Mouse (Mus musculus): Measurements from ENCODE around the gene Vps37c. TPM values are rescaled to one million over a fixed set of nuclear protein-coding genes. Genes with fewer than 3 reads are reported as not detected.

The Vps37c gene
- polyA plus RNA-seq, 1 experiment from 2014 or later: 29.0 TPM

DNA sequence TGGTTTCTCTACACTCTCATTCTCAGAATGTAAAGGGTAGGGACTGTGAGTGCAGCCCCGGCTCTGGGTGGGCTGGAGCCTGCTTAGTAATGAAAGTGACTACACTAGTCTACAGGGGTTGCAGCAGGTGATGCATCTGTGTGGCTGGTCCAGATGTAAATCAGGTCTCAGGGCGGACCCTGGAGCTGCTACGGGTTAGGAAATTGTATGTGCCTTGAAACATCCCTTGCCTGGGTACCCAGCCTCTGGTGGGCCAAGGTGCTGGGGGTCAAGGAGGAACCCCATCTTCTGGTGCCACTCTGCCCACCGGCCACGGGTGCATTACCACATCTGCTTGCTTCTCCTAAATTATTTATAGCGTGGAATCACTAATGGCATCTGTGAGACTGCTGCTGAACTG, 25.6 kb downstream of the Vps37c start:
- no peak overlapping the region for H3K9ac ChIP-seq
- ATAC-seq (ENCODE audit: insufficient number of reproducible peaks, low FRiP score): no peak
- no peaks in the 10 kb centered on the region for H3K9me3 ChIP-seq (replicated peaks)
- no peaks in the 10 kb centered on the region for H3K27me3 ChIP-seq (replicated peaks)
- H3K4me1 ChIP-seq (replicated peaks): peaks cover 25% of the 10 kb centered on the region
- whole genome bisulfite sequencing: 85% methylated on average over 6 of the region's 6 CpGs
- H3K36me3 ChIP-seq: peaks cover 39% of the 10 kb centered on the region
- no peak overlapping the region for H3K27ac ChIP-seq (ENCODE audit: poor library complexity, severe bottlenecking)
- H3K4me2 ChIP-seq: no peak overlapping the region
- no peak overlapping the region for H3K4me3 ChIP-seq

DNA sequence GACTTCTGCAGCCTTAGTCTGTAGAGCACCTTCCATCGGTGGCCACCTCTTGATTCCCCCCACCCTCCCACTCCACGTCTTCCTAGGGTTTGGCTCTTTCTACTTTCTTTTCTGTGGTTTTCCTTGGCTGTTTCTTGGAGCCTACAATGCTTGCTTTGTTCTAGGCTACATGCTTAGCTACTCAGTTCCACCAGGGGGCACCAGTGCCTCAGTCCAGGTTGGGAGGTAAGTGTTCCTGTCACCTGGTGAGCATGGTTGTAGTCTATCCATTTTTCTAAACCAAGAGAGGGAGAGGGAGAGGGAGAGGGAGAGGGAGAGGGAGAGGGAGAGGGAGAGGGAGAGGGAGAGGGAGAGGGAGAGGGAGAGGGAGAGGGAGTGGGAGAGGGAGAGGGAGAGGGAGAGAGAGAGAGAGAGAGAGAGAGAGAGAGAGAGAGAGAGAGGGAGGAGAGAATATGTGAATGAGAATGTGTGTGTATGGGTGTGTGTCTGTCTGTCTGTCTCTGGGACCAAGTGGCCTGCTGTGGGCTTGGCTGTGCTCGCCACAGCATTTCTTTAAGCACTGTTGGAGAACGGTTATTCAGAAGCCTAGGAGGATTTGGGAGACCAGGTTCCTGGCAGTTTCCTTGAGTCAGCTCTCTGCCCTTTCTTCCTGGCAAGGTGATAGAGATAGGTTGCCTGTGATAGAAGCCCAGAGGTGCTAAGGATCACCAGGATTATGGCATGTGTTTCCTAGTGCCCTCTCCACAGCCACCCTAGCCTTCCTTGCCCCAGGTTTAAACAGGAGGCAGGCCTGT, 26.3 kb downstream of the Vps37c start:
- Histone ChIP-seq H3K9ac (no peak overlapping the region), H3K4me1 (replicated peaks) (peaks cover 22% of the 10 kb centered on the region), H3K27ac (ENCODE audit: poor library complexity, severe bottlenecking) (no peak overlapping the region), H3K4me2 (no peak overlapping the region), H3K36me3 (peaks cover 39% of the 10 kb centered on the region), H3K4me3 (no peak overlapping the region), H3K9me3 (replicated peaks) (no peaks in the 10 kb centered on the region), H3K27me3 (replicated peaks) (no peaks in the 10 kb centered on the region)
- WGBS: 37% methylated on average over 4 of the region's 4 CpGs
- ATAC-seq (ENCODE audit: insufficient number of reproducible peaks, low FRiP score): no peak

DNA sequence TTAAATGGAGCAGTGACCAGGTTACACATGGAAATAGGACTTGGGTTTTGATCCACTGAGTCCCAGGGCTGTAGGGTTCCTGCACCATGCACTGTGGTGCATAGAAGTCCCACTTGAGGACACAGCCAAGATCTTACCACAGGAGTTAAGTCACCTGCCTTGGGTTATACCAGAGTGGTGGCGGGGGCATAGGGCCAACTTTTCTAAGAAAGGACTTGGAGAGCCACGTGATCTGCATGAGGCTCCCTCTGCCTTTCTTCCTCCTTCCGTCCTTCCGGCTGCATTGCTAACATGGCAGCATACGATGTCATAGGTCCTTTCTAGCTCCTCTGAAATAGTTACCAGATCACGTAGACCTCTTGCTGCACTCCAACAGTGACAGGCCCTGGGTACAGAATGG, 26.9 kb downstream of the Vps37c start:
- H3K4me2 ChIP-seq: no peak overlapping the region
- H3K4me1 ChIP-seq (replicated peaks): peaks cover 23% of the 10 kb centered on the region
- 91% methylated on average over 6 of the region's 6 CpGs for WGBS
- H3K9ac ChIP-seq: no peak overlapping the region
- no peak for ATAC-seq (ENCODE audit: insufficient number of reproducible peaks, low FRiP score)
- no peaks in the 10 kb centered on the region for H3K9me3 ChIP-seq (replicated peaks)
- H3K27ac ChIP-seq (ENCODE audit: poor library complexity, severe bottlenecking): no peak overlapping the region
- peaks cover 39% of the 10 kb centered on the region for H3K36me3 ChIP-seq
- no peak overlapping the region for H3K4me3 ChIP-seq
- no peaks in the 10 kb centered on the region for H3K27me3 ChIP-seq (replicated peaks)

DNA sequence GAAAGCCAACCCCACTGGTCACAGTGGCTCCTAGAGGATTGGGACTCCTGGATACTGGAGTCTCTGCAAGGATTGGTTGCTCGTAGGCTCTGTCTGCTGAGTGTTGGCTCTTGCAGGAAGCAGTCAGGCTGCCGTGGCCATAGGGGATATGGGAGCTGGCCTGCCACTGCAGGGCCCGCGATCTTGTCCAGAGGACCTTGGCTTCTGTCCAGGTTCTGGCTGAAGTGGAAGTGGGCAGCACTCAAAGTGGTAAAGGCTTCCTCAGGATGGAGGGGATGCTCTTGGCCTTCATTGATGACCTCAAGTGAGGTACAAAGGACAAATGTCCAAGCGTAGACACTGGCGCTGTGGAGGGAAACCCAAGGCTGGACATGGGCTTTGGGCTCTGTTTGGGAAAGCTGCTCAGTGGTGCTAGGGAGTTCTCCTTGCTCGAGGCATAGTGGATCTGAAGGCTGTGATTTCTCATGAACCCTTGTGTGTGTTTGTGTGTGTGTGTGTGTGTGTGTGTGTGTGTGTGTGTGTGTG, 29.8 kb downstream of the Vps37c start:
- H3K36me3 ChIP-seq: peaks cover 11% of the 10 kb centered on the region
- H3K27ac ChIP-seq (ENCODE audit: poor library complexity, severe bottlenecking): no peak overlapping the region
- no peak for ATAC-seq (ENCODE audit: insufficient number of reproducible peaks, low FRiP score)
- H3K4me2 ChIP-seq: no peak overlapping the region
- no peak overlapping the region for H3K9ac ChIP-seq
- H3K4me1 ChIP-seq (replicated peaks): peaks cover 33% of the 10 kb centered on the region
- 46% methylated on average over 7 of the region's 7 CpGs for WGBS
- H3K9me3 ChIP-seq (replicated peaks): no peaks in the 10 kb centered on the region
- H3K4me3 ChIP-seq: no peak overlapping the region
- H3K27me3 ChIP-seq (replicated peaks): no peaks in the 10 kb centered on the region

DNA sequence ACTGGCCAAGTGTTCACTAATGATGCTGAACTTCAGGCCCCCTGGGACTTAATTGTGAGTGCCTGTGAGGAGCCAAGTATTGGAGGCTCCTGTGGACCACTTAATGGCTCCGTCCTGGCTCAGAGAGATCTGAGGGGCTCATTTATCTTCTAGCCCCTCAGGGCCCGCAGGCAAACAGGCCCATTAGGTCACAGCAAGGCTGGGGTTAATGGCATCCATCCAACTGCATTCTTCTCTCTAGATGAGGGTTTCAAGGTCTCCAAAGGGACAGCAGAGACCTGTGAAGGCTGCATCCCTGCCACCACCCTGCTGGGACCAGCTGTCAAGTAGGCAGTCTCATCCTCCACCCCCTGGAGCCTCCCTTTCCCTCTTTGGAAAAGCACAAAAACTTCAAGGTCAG, 31.2 kb downstream of the Vps37c start:
- Histone ChIP-seq H3K9me3 (replicated peaks) (no peaks in the 10 kb centered on the region), H3K4me1 (replicated peaks) (peaks cover 36% of the 10 kb centered on the region), H3K36me3 (no peaks in the 10 kb centered on the region), H3K9ac (peak overlapping the region; percentile 1; the same call in 1 of the 2 replicates), H3K4me3 (no peak overlapping the region), H3K27me3 (replicated peaks) (no peaks in the 10 kb centered on the region), H3K27ac (ENCODE audit: poor library complexity, severe bottlenecking) (no peak overlapping the region; the same call in 1 of the 2 replicates), H3K4me2 (peak overlapping the region; percentile 10; the same call in 1 of the 2 replicates)
- WGBS: 30% methylated on average over 2 of the region's 2 CpGs
- ATAC-seq (ENCODE audit: insufficient number of reproducible peaks, low FRiP score): no peak

DNA sequence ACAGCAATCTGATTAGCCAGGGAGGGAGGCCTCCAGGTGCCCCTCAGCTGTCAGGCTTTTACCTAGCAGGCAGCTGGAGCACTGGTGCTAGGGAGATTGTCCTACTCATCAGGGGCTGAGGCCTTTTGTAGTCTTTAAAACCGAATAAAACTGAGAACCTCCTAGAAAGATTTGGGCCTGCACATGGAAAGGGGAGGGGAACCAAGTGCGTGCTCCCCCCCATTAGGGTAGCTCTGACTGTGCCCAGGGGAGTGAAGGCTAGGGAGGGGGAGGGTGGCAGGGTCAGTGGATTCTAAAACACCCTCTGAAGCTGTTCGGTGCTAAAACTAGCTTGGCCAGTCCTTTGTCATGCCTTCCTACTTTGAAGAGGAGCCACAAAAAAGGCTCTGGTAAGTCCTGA, 32.0 kb downstream of the Vps37c start:
- WGBS: 34% methylated on average over 3 of the region's 3 CpGs

DNA sequence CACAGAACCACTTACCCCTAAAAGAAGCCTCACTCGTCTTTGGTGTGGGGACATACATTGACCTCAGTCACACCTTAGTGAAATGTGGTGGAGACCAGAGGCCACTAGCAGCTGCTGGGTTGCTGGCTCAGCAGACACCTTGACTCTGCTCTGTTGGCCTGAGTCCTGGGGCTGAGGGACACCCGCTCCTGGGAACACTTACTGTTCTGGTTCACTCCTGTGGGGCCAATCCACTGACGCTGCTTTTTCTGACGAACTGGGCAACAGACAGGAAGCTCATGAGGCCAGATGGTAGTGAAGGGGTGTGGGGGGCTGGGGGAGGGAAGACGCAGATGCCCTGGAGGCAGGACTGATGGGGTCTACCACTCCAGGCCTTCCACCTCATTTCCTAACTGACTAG, 32.5 kb downstream of the Vps37c start:
- WGBS: 53% methylated on average over 5 of the region's 5 CpGs
- H3K4me1 ChIP-seq (replicated peaks): peaks cover 36% of the 10 kb centered on the region

More for the DNA sequence above, 32.0 kb downstream of the Vps37c start:
- H3K27me3 ChIP-seq (replicated peaks): no peaks in the 10 kb centered on the region
- no peak overlapping the region for H3K27ac ChIP-seq (ENCODE audit: poor library complexity, severe bottlenecking)
- no peak overlapping the region for H3K4me3 ChIP-seq
- ATAC-seq (ENCODE audit: insufficient number of reproducible peaks, low FRiP score): no peak; the same call in 1 of the 2 replicates
- no peaks in the 10 kb centered on the region for H3K36me3 ChIP-seq
- H3K9ac ChIP-seq: peak overlapping the region; percentile 1; the same call in 1 of the 2 replicates
- H3K4me2 ChIP-seq: 0 out of 2 replicates have a peak overlapping the region, but pooled peaks have one; percentile 10
- peaks cover 36% of the 10 kb centered on the region for H3K4me1 ChIP-seq (replicated peaks)
- no peaks in the 10 kb centered on the region for H3K9me3 ChIP-seq (replicated peaks)

DNA sequence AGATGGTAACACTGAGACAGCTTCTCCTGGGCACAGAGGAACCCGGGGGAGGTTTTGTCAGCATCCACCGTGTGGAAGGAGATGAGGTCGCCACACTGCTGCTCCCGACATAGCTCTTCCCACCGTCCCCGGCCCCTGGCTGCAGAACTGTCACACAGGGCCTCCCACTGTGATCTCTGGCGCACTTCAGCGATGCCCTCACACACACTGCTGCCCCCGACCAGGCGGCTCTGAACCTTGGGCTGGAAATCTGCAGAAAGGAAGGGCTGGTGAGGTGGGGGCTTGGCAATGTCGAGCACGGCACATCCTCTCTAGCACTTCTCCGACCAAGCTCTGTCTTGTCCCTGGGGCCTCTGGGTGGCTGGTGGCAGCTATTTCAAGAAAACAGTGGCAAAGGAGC, 34.5 kb downstream of the Vps37c start:
- Histone ChIP-seq H3K9ac (0 out of 2 replicates have a peak overlapping the region, but pooled peaks have one; percentile 0), H3K4me2 (peak overlapping the region; percentile 11; the same call in 1 of the 2 replicates), H3K9me3 (replicated peaks) (no peaks in the 10 kb centered on the region), H3K36me3 (no peaks in the 10 kb centered on the region), H3K27me3 (replicated peaks) (no peaks in the 10 kb centered on the region), H3K4me1 (replicated peaks) (peaks cover 32% of the 10 kb centered on the region), H3K4me3 (no peak overlapping the region), H3K27ac (ENCODE audit: poor library complexity, severe bottlenecking) (no peak overlapping the region)
- 17% methylated on average over 13 of the region's 13 CpGs for WGBS
- ATAC-seq (ENCODE audit: insufficient number of reproducible peaks, low FRiP score): no peak

More for the DNA sequence above, 32.5 kb downstream of the Vps37c start:
- no peak overlapping the region for H3K4me2 ChIP-seq
- no peak; the same call in 1 of the 2 replicates for ATAC-seq (ENCODE audit: insufficient number of reproducible peaks, low FRiP score)
- no peak overlapping the region for H3K27ac ChIP-seq (ENCODE audit: poor library complexity, severe bottlenecking)
- no peaks in the 10 kb centered on the region for H3K27me3 ChIP-seq (replicated peaks)
- no peaks in the 10 kb centered on the region for H3K9me3 ChIP-seq (replicated peaks)
- H3K4me3 ChIP-seq: no peak overlapping the region
- no peak overlapping the region for H3K9ac ChIP-seq
- H3K36me3 ChIP-seq: no peaks in the 10 kb centered on the region

DNA sequence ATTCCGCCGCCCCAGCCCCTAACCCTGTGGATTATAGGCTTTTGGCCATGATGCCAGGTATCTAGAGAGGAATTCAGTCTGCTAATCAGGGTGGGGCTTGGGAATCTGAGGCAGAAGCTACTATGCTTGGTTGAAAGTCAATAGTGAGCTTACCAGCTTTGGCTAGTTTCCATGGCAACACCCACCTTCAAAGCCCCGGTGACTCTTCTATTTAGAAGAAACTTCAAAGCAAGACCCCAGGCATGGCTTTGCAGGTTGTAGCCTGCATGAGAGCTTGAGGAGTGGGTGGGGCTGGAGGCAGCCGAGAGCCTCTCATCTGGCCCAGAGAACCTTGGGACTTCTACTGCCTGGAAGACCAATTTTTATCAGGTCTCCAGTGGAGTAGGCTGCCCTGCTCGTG, 35.1 kb downstream of the Vps37c start:
- no peak overlapping the region for H3K4me2 ChIP-seq
- H3K9ac ChIP-seq: no peak overlapping the region
- H3K27ac ChIP-seq (ENCODE audit: poor library complexity, severe bottlenecking): no peak overlapping the region
- no peaks in the 10 kb centered on the region for H3K9me3 ChIP-seq (replicated peaks)
- H3K36me3 ChIP-seq: no peaks in the 10 kb centered on the region
- H3K27me3 ChIP-seq (replicated peaks): no peaks in the 10 kb centered on the region
- peaks cover 27% of the 10 kb centered on the region for H3K4me1 ChIP-seq (replicated peaks)
- ATAC-seq (ENCODE audit: insufficient number of reproducible peaks, low FRiP score): no peak
- 46% methylated on average over 5 of the region's 5 CpGs for WGBS
- no peak overlapping the region for H3K4me3 ChIP-seq

DNA sequence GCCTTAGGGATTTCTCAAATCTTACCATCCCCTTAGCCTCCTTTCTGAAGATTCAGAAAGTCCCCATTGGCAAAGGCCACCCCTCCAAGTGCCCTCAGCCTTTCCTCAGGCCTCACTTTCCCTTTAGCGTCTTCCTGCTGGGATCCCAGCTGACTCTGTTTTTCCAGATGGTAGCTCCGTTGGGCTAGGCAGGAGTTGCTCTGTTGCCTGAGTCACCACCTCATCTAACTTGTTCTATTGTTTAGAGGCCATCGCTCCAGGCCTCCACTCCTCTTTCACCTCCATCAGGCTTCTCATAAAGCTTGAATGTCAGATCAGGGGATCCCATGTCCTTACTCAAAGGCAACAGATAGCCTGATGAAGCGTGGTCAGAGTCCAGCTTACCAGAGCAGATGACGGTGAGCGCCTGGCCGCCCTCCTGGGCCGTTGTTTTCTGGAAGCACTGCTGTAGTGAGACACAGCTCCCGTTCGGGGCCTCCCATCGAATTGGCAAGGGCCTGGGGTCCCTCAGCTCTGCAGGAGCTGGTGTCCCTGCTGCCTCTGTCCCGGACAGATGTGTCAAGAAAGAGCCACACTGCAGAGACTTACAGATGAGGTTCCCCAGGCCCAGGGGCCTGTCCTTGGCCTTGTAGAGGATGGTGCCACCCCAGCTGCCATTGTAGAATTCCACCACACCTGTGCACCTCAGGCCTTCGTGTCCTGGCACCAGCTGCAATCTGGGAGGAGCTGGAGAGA, 36.3 kb downstream of the Vps37c start:
- Histone ChIP-seq H3K4me3 (no peak overlapping the region), H3K27me3 (replicated peaks) (no peaks in the 10 kb centered on the region), H3K27ac (ENCODE audit: poor library complexity, severe bottlenecking) (no peak overlapping the region), H3K9ac (no peak overlapping the region), H3K4me1 (replicated peaks) (peaks cover 24% of the 10 kb centered on the region), H3K36me3 (no peaks in the 10 kb centered on the region), H3K4me2 (no peak overlapping the region), H3K9me3 (replicated peaks) (no peaks in the 10 kb centered on the region)
- no peak for ATAC-seq (ENCODE audit: insufficient number of reproducible peaks, low FRiP score)
- WGBS: 67% methylated on average over 13 of the region's 13 CpGs

DNA sequence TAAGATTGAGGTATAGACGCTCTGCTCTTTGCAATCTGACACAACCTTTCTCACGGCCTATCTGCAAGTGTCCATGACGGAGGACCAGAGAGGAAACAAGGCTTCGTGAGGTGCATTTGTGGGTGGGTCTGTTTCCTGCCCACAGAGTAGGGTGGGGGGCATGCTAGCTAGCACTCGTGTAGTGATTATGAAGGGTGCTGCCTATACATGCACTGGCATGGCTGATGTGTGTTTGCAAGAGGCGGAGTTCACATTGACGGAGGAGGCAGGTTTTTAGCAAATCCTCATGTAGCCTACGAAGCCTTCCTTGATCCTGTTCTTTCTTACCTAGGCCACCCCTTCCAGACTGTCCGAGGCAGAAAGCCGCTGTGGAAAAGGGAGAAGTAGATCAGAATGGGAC, 41.4 kb downstream of the Vps37c start:
- Histone ChIP-seq H3K9ac (no peak overlapping the region), H3K4me1 (replicated peaks) (no peaks in the 10 kb centered on the region; the same call in 1 of the 2 replicates), H3K9me3 (replicated peaks) (no peaks in the 10 kb centered on the region), H3K4me3 (no peak overlapping the region), H3K27me3 (replicated peaks) (no peaks in the 10 kb centered on the region), H3K4me2 (no peak overlapping the region), H3K36me3 (no peaks in the 10 kb centered on the region), H3K27ac (ENCODE audit: poor library complexity, severe bottlenecking) (no peak overlapping the region)
- WGBS: 81% methylated on average over 10 of the region's 10 CpGs
- ATAC-seq (ENCODE audit: insufficient number of reproducible peaks, low FRiP score): no peak

Data from heart, embryonic 12.5 days (tissue).